Mouse (Mus musculus): ENCODE data around the gene Ptpn12. TPM values are rescaled to one million over a fixed set of nuclear protein-coding genes. Genes with fewer than 3 reads are reported as not detected.

Ptpn12 gene
- 17.0 and 33.3 TPM in 2 replicates for polyA plus RNA-seq (2012; rRNA removed)

DNA sequence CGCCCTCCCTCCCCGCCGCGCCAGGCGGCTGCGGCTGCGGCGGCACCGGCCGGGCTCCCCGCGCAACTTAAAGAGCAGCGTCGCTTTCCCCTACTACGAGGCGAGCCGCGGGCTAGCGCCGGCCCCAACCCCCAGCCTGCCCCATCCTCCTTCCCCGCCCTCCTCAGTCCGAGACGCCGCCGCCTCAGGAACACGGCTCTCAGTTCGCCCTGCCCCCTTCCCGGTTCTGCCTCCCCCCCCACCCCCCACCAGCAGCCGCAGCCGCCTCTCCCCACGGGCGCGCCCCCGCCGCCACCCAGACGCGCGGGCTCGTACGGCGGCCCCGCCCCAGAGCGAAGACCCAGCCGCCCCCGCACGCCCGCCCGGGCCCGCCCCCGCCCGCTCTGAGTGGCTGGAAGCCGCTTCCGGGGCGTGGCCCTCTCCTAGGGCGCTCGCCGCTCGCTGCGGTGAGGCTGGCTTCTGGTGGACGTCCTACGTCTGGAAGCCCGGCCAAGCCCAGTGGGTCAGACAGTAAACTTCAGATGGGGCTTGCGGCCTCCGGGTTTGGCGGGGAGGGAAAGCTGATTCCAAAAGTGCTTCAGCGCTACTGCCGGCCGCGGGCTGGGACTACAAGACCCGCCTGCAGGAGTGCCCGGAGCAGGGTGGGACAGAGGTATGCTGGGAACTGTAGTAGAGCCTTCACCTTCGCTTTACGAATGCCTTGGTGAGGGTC is at the start of gene Ptpn12:
Gene Ptpn12 (minus strand): TSS at position 92 of the 712 bp plus-strand sequence.
- WGBS: 1% methylated on average over 67 of the region's 73 CpGs
- DNase-seq (ENCODE audit: low read depth, low spot score): peak; percentile 69

DNA sequence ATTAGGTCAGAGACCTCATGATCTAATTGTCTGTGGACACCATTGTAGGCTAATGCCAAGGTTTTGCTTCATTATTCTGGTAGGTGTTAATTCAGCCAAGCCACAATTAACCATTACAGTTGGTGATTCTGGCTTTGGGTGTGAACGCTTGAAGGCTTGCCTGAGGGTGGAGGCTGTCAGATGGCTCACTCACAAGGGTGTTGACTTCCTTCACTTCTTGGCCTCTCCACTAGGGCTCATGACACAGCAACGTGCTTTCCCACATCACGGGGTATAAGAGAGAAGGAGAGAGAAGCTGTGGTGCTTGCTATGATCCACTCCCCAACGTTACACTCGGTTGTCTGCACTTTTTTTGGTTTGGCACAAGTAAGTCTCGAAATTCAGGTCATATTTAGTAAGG is 35.5 kb upstream of the Ptpn12 start:
- WGBS: 76% methylated on average over 6 of the region's 6 CpGs
- DNase-seq (ENCODE audit: low read depth, low spot score): no peak

DNA sequence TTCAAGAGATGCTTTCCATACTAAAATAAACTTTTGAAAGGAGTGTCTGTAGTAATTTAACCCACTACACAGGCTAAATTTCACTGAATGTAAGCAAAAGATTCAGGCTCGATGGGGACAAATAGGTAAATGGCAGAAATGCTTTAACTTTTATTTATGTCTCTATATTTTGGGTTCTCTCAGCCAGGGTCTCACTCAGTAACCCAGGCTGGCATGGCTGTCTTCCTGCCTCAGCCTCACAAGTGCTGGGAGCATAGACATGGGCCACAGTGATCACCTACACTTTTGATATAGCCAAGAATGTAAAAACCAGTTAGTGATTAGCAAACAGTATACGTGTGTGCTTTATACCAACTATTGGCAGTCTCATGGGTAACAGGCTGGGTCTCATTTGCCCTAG is 1.5 kb upstream of the Ptpn12 start:
- WGBS: 64% methylated on average over 2 of the region's 2 CpGs
- no peak for DNase-seq (ENCODE audit: low read depth, low spot score)

DNA sequence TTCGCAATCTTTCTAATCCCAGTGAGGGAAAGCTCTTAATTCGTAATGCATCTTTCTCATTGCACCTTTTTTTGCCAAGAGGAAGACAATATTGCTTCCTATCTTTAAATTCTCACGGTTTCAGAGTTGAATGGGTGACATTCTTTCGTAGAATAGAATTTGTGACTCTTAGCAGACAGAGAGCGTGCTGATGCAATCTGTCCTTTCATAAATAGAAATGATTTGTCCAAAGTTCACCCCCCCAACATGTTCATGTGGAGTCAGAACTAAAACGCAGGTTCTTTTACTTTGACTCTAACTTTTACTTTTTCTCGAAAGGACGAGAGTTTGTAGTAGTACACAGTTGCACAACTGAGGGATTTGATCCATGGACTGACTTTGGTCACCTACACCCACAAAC is 884 bp upstream of the Ptpn12 start:
- under 1% methylated on average over 8 of the region's 8 CpGs for WGBS
- DNase-seq (ENCODE audit: low read depth, low spot score): no peak

DNA sequence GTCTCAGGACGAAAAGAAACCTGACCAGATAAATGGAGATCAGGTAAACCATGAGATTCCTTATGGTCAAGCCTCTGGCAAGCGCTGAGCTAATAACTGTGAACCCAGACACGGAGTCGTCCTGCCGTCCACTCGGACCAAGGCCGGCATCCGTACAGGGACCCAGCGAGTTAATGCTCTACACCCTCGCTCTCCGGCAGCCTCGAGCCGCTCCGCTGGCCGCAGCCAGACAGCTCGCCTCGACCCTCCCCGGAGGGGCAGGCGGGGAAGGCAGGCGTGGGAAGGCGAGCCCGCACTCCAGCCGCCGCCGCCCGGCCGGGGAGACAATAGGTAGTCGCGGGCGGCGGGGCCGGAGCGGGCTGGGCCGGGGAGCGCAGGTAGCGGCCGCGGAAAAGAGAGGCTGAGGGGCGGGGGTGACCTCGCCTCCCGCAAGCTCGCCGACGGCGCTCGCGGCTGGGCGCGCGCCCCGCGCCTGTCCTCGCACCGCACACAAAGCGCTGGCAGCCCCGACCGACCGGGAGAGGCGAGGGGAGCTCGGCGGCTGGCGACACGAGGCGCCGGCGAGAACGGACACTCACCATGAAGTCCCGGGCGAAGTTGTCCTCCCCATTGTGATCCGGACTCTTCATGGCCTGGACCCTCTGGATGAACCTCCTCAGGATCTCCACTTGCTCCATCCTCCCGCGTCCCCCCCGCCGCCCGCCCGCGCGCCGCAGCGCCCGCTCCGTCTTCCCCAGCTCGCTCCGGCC is 466 bp downstream of the Ptpn12 start:
- under 1% methylated on average over 82 of the region's 84 CpGs for WGBS
- no peak for DNase-seq (ENCODE audit: low read depth, low spot score)

DNA sequence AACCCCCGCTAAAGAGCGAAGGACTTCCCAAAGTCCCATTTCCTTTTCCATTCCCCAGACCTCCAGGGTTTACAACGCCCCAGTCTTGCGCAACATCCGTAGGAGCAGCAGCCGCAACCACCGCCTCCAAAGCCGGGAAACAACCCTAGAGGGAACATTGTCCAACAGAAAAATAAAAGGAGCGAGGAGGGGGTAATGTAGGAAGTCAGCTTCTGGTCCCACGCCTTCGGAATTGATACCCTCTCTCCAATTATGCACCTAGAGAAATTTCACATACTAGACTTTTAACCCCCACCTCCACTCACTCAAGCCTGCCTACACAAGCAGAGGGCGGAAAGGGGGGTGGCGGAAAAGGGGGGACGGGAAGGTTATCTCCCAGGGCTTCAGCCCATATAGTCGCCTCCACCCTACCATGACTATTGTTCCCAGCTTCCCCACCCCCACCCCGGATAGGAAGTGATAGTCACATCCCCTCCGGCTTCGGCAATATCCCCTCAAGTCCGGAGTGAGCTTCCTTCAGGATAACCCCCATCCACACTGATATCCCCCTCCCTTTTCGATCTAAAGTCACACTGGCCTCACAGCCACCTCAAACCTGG is 1.1 kb downstream of the Ptpn12 start:
- peak; percentile 77 for DNase-seq (ENCODE audit: low read depth, low spot score)

DNA sequence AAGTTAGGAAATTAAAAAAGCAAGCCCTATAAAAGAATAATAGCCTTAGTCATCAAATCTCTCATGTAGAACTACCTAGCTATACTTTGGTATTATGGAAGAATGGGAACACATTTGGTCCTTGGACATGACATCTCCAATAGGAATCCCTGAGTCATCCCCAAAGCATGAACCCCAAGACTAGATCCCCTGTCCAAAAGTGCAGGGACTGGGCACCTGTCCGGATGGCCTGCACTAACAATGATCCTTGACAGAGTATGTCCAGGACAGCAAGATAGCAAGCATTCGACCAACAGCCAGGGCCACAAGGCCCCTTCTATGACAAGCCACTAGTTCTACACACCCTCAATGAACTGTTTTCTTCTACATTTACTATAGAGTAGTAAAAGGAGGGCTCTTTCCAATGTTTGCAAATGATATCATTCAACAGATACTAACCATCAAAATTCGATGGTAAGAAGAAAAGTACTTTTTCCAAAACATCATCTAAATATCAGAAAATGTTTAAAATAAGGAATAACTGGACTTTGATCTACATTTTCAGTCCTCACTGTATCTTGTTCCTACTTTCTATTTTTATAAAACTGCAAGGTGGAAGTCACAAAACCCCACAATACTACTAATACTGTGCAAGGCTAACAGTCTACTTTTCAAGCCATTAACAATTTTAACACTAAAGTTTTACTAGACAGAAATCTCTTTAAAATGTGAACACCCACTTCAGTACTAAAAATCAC is 2.0 kb downstream of the Ptpn12 start:
- no peak for DNase-seq (ENCODE audit: low read depth, low spot score)
- WGBS: 25% methylated on average over 3 of the region's 3 CpGs

More for the DNA sequence above, 1.1 kb downstream of the Ptpn12 start:
- WGBS: 2% methylated on average over 20 of the region's 20 CpGs

DNA sequence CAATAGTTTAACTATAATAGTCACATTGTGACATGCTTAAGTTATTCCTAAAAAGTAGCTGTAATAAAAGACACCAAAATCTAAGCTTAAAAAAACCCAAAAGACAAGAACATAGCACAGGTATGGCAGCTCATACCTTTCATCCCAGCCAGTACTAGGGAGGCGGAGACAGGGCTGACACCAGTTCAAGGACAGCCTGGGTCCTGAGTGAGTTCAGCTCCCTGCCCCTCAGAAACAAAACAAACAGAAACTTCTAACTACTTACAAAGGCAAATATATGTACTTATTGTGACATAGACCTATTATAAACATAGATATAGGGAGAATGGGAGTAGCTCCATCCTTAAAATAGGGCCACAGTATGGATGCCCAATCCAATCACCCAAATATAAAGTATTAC is 3.2 kb downstream of the Ptpn12 start:
- 98% methylated on average over 1 of the region's 1 CpGs for WGBS
- DNase-seq (ENCODE audit: low read depth, low spot score): no peak

DNA sequence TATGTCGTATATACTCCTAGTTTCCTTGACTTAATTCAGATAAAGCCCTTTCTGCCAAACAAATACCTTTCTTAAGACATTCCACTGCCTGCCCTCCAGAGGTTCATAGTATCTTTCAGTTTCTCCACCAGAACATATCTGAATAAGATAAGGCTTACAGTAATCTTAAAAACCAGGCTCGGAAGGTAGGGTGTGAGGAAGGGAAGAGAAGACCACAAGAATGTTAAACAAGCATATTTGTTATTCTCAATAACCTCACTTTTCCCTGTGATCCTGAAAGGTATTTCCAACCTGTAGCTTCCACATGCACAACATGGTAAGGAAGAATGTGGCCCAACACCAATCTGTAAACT is 5.0 kb downstream of the Ptpn12 start:
- no peak for DNase-seq (ENCODE audit: low read depth, low spot score)
- WGBS: 43% methylated on average over 2 of the region's 2 CpGs

DNA sequence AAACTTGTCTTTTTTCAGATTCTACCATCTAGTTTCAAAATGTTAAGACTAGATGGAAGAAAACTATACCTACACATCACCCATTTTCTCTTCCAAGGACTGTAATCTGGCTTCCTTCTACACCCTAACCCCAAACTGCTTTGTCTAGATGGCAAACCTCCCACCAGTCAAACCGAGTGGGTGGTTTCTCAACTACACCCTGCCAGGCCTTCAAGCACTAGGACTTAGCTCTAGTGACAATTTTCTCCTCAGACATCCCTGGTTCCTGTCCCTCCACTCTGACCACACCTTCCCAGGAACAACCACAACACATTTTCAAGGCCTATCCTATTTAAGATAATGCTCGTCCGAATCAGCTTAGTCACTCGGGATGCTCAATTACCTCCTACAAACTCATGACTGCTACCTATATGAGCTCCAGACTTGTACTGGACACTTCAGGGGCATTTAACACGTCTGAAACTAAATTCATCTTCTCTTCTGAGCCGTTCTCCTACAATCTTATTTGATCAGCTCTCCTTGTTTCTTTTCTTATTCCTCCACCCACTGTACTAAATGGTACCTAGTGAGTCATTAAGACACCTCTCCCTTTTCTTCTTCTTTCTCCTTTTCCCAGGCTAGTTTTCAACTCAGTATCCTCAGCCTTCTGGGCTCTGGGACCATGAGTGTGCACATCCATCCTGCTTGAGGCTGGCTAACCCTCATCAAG is 5.5 kb downstream of the Ptpn12 start:
- no peak for DNase-seq (ENCODE audit: low read depth, low spot score)
- 50% methylated on average over 6 of the region's 6 CpGs for WGBS

DNA sequence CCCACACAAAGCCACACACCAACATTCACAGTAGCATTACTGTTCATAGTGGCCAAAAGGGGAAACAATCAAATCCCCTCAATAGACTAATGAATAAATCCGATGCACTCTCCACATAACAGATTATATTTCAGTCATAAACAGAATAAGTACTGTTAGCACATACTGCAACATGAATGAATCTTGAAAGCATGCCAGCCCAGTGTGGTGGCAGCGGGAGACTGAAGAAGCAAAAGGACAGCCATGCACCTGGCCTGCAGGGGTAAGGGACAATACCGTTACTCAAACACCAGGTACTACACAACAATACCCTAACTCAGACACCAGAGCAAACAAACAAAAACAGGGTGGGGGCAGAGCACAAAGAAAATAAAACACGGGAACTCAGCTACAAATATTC is 6.7 kb downstream of the Ptpn12 start:
- no peak for DNase-seq (ENCODE audit: low read depth, low spot score)
- WGBS: 43% methylated on average over 4 of the region's 4 CpGs

DNA sequence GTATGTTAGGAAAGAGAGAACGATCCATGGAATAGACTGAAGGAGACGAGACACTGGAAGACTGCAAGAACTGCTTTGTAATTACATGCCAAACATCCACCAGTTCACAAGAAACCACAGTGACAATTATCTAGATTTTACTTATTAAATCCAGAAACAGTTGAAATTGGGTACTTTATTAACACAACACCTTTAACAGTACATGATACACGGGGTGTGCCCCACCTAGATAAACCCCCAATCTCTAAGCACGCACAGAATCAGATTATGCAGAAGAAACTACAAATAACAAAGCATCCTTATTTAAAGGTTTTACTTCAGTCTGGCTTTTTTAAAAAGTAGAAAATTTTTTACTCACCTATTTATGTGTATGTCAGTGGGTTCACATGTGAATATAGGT is 8.6 kb downstream of the Ptpn12 start:
- 86% methylated on average over 4 of the region's 4 CpGs for whole genome bisulfite sequencing
- DNase-seq (ENCODE audit: low read depth, low spot score): no peak

DNA sequence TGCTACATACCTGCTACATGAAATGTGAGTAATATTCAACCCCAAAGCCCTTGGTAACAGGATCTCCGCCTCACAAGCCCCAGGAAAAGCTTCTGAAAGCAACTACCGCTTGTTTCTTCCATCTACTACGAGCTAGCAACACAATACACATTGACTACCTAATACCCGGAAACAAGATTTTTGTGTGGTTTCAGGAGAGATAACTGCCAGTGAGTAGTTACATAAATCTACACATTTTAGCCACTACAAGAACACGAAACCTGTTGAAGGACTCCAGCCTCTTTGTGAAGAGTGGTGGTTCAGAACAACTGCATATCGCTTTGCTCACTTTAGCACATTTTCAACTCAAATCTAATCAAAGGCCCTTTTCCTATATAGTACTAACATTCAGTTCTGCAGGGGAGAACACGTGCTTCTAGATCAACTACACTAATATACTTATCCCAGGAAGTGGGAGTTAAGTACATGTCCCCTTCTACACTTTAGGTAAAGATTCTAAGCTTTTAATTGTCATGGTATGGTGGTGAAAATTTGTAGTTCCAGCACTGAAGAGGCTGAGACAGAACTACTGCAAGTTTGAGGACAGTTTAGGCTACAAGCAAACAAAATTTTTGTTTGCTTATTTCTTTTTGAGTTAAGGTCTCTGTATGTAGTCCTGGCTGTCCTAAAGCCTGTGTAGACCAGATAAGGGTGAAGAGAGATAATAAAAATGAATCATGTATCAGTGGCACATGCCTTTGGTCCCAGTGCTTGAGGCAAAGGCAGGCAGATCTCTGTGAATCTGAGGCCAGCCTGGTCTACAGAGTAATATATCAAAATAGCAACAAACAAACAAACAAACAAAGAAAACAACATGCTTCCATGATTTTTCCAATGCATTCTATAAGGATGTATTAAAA is 9.3 kb downstream of the Ptpn12 start:
- WGBS: 84% methylated on average over 7 of the region's 7 CpGs
- DNase-seq (ENCODE audit: low read depth, low spot score): no peak

DNA sequence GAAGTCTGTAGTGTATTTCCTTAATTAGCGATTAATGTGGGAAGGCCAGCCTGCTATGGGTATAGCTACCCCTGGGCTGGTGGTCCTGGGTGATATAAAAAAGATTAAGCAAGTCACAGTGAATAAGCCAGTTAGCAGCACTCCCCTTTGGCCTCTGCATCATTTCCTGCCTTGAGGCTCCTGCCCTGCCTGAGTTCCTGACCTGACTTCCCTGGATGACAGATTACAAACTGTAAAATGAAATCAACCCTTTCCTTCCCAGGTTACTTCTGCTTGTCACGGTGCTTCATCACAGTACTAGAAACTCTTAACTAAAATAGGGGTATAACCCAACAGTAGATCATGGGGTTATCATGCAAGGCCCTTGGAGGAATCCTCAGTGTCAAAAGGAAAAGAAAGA is 10.2 kb downstream of the Ptpn12 start:
- WGBS: 88% methylated on average over 2 of the region's 2 CpGs
- DNase-seq (ENCODE audit: low read depth, low spot score): no peak

DNA sequence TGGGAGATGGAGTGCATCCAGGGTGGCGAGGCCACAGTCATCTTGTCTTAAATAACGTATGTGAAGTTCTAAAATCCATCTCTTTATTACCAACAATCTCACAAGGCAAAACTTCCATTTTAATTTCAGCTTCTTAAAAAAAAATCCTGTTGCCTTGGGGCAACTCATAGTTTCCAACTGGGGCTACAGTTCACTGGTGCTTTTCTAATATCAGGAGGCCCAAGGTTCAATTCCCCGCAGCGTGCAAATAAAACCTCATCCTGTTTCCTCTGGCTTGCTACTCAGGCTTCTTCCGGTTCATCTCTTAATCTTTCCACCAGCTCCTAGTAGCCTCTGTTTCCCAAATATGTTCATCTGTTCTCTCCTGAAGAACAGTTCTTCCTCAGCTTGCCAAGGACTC is 17.6 kb downstream of the Ptpn12 start:
- 80% methylated on average over 5 of the region's 5 CpGs for WGBS
- no peak for DNase-seq (ENCODE audit: low read depth, low spot score)

DNA sequence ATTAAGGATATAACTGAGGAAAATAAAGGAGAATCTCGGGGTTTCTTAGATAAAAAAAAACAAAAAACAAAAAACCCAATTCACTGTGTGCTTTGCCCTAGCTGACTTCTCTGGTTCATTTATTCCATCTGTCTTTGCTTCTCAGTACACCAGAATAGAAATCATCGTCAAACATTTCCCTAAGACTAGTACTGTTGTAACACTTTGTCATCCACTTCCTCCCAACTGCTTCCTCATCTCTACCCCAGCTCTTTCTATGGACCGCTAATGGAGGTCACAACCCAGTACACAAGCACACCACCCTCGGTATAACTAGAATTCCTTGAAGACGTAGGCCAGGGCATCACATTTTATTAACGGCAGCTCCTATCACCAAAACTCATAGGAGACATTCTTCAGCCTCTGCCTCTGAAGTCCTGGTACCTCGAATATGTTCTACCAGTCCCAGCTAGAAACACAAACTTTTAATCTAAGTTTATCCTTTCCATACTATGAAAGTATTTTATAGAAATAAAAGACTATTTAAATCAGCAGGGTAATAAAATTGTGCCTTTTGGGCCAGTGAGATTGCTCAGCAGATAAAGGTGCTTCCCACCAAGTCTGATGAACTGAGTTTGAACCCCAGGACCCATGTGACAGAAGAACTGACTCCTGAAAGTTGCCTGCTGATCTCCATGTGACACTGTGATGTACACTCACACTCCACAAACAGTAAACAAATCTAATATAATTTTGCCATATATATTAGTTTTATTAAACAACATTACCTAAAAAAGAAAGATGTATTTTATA is 19.8 kb downstream of the Ptpn12 start:
- WGBS: 66% methylated on average over 7 of the region's 7 CpGs
- DNase-seq (ENCODE audit: low read depth, low spot score): no peak

DNA sequence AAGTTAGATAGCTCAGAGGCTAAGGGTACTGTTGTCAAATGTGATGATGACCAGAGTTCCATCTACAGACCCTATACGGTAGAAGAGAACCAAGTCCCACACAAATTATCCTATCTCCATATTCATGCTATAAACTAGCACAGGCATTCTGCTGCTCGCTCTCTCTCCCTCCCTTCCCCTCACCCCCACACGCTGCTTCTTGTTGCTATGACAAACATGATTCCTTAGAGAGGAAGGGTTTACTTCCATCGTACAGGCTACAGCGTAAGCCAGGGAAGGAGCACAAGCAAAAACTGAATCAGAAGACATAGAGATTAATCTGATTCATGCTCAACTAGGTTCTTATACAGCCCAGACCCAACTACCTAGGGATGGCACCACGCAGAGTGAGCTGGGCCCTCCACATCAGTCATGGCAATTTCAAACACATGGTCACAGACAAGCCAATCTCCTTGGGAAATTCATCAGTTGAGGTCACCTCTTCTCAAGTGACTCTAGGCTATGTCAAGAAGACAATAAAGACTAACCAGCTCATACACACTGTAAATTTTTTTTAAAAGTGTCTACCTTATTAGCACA is 21.2 kb downstream of the Ptpn12 start:
- WGBS: 79% methylated on average over 6 of the region's 6 CpGs
- no peak for DNase-seq (ENCODE audit: low read depth, low spot score)

Measured in large intestine, adult 2 months (tissue).